Mouse (Mus musculus): ENCODE measurements around the gene Socs3. TPM values are rescaled to one million over a fixed set of nuclear protein-coding genes. Genes with fewer than 3 reads are reported as not detected.

Socs3 gene
- polyA plus RNA-seq, 1 experiment from 2014 or later, result 11.7 TPM

- Histone ChIP-seq H3K9me3 (replicated peaks; ENCODE audit: low read length) (no peaks in the 10 kb centered on the region), H3K36me3 (ENCODE audit: insufficient read depth, low read length) (no peaks in the 10 kb centered on the region), H3K27ac (peak overlapping the region; percentile 96), H3K27me3 (ENCODE audit: insufficient read depth, low read length) (no peaks in the 10 kb centered on the region), H3K4me1 (replicated peaks; ENCODE audit: insufficient read depth, low read length) (peaks cover 27% of the 10 kb centered on the region), H3K9ac (ENCODE audit: low read depth, low read length) (peak overlapping the region; percentile 86), H3K4me2 (ENCODE audit: low read length) (peak overlapping the region; percentile 96), H3K4me3 (replicated peaks; ENCODE audit: low read depth, low read length) (peak overlapping the region; percentile 79)
- TF ChIP-seq CTCF (IDR thresholded peaks at IDR 0.05; ENCODE audit: low read depth), result no peak
- WGBS, result under 1% methylated on average over 52 of the region's 65 CpGs
- ATAC-seq (replicated peaks; ENCODE audit: low FRiP score, low read depth) (peak; percentile 87), DNase-seq (ENCODE audit: low spot score) (peak; percentile 99)
Measured at GRCm38 (mm10) chr11:117969100-117969944, 525 bp downstream of the Socs3 start.

DNA sequence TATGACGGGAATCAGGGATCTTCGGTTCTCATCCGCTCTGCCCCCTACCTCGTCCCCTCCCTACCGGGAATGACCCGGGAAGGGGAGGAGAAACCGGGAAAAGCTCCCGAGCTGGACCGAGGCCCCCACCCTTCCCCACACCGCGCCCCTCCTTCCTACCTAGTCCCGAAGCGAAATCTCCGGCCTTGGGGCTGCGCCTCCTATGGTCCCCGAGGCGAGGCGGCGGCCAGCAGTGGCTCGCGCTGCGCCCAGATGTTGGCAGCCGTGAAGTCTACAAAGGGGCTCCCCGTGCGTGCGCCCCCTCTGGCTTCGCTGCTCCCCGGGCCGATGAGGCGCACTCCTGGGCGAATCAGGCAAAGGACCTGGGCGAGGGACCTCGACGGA lies 1.1 kb downstream of the Socs3 start:
- Histone ChIP-seq H3K36me3 (ENCODE audit: insufficient read depth, low read length) (no peaks in the 10 kb centered on the region), H3K9me3 (replicated peaks; ENCODE audit: low read length) (no peaks in the 10 kb centered on the region), H3K9ac (ENCODE audit: low read depth, low read length) (peak overlapping the region; percentile 86), H3K27me3 (ENCODE audit: insufficient read depth, low read length) (no peaks in the 10 kb centered on the region), H3K4me3 (replicated peaks; ENCODE audit: low read depth, low read length) (peak overlapping the region; percentile 79), H3K4me2 (ENCODE audit: low read length) (peak overlapping the region; percentile 96), H3K27ac (peak overlapping the region; percentile 96), H3K4me1 (replicated peaks; ENCODE audit: insufficient read depth, low read length) (peaks cover 30% of the 10 kb centered on the region)
- DNase-seq (ENCODE audit: low spot score) (peak; percentile 74), ATAC-seq (replicated peaks; ENCODE audit: low FRiP score, low read depth) (peak; percentile 34)
- peak; percentile 49 for TF ChIP-seq CTCF (IDR thresholded peaks at IDR 0.05; ENCODE audit: low read depth)
- WGBS, result under 1% methylated on average over 33 of the region's 34 CpGs

DNA sequence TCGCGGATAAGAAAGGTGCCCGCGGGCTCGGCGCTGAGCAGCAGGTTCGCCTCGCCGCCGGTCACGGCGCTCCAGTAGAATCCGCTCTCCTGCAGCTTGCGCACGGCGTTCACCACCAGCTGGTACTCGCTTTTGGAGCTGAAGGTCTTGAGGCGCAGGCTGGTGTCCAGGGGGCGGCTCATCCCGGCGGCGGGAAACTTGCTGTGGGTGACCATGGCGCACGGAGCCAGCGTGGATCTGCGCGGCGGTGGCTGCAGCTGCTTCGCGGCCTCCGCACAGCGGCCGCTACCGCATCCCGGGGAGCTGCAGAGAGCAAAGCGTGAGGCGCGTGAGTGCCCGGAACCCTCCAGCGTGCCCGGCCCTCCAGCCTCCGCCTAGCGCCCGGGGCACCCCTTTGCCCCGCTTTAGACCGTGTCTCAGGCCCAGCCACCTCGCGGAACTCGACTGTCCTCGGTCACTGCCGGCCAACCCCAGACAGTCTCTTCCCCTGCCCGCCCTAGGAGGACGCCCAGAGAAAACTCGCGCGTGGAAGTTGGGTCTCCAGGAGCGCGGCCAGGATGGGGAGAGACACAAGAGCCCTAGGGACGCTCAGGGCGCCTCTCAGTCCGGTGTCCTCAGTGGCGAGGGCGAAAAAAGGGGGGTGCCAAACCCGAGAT lies 1.7 kb downstream of the Socs3 start:
- no peak for TF ChIP-seq CTCF (IDR thresholded peaks at IDR 0.05; ENCODE audit: low read depth)
- DNase-seq (ENCODE audit: low spot score), result peak; percentile 50
- peaks cover 30% of the 10 kb centered on the region for H3K4me1 ChIP-seq (replicated peaks; ENCODE audit: insufficient read depth, low read length)
- peak overlapping the region; percentile 86 for H3K9ac ChIP-seq (ENCODE audit: low read depth, low read length)
- H3K36me3 ChIP-seq (ENCODE audit: insufficient read depth, low read length), result no peaks in the 10 kb centered on the region
- ATAC-seq (replicated peaks; ENCODE audit: low FRiP score, low read depth), result no peak; the same call in 1 of the 2 replicates
- peak overlapping the region; percentile 79 for H3K4me3 ChIP-seq (replicated peaks; ENCODE audit: low read depth, low read length)
- 1% methylated on average over 64 of the region's 64 CpGs for WGBS
- H3K4me2 ChIP-seq (ENCODE audit: low read length), result peak overlapping the region; percentile 96
- no peaks in the 10 kb centered on the region for H3K27me3 ChIP-seq (ENCODE audit: insufficient read depth, low read length)
- H3K27ac ChIP-seq, result peak overlapping the region; percentile 96
- no peaks in the 10 kb centered on the region for H3K9me3 ChIP-seq (replicated peaks; ENCODE audit: low read length)

GRCm38 (mm10) chr11:117967249-117968015 lies 2.4 kb downstream of the Socs3 start:
- DNase-seq (ENCODE audit: low spot score), result no peak
- 0 out of 2 replicates have a peak overlapping the region, but pooled peaks have one; percentile 96 for H3K27ac ChIP-seq
- peak overlapping the region; percentile 96 for H3K4me2 ChIP-seq (ENCODE audit: low read length)
- 20% methylated on average over 34 of the region's 34 CpGs for WGBS
- peak overlapping the region; percentile 86 for H3K9ac ChIP-seq (ENCODE audit: low read depth, low read length)
- H3K36me3 ChIP-seq (ENCODE audit: insufficient read depth, low read length), result no peaks in the 10 kb centered on the region
- H3K4me3 ChIP-seq (replicated peaks; ENCODE audit: low read depth, low read length), result peak overlapping the region; percentile 79
- H3K27me3 ChIP-seq (ENCODE audit: insufficient read depth, low read length), result no peaks in the 10 kb centered on the region
- H3K4me1 ChIP-seq (replicated peaks; ENCODE audit: insufficient read depth, low read length), result peaks cover 35% of the 10 kb centered on the region
- no peak for ATAC-seq (replicated peaks; ENCODE audit: low FRiP score, low read depth)
- no peaks in the 10 kb centered on the region for H3K9me3 ChIP-seq (replicated peaks; ENCODE audit: low read length)
- TF ChIP-seq CTCF (IDR thresholded peaks at IDR 0.05; ENCODE audit: low read depth), result no peak

- Histone ChIP-seq H3K4me1 (replicated peaks; ENCODE audit: insufficient read depth, low read length) (peaks cover 43% of the 10 kb centered on the region), H3K9ac (ENCODE audit: low read depth, low read length) (0 out of 2 replicates have a peak overlapping the region, but pooled peaks have one; percentile 23), H3K4me2 (ENCODE audit: low read length) (peak overlapping the region; percentile 96), H3K27ac (no peak overlapping the region), H3K27me3 (ENCODE audit: insufficient read depth, low read length) (no peaks in the 10 kb centered on the region), H3K36me3 (ENCODE audit: insufficient read depth, low read length) (no peaks in the 10 kb centered on the region), H3K4me3 (replicated peaks; ENCODE audit: low read depth, low read length) (peak overlapping the region; percentile 79; the same call in 1 of the 2 replicates), H3K9me3 (replicated peaks; ENCODE audit: low read length) (no peaks in the 10 kb centered on the region)
- 69% methylated on average over 7 of the region's 7 CpGs for WGBS
- DNase-seq (ENCODE audit: low spot score), result no peak
- no peak for TF ChIP-seq CTCF (IDR thresholded peaks at IDR 0.05; ENCODE audit: low read depth)
- no peak for ATAC-seq (replicated peaks; ENCODE audit: low FRiP score, low read depth)
Measured at GRCm38 (mm10) chr11:117966506-117967100, 3.2 kb downstream of the Socs3 start.

Data from kidney, postnatal 0 days (tissue).